Mouse (Mus musculus): ENCODE measurements at regions not wholly inside any gene's neighbourhood (a gene's known extent, or its start where the extent isn't known, plus 50 kb on each side); places are given as distances from the start of the nearest gene placed in this dataset.

DNA sequence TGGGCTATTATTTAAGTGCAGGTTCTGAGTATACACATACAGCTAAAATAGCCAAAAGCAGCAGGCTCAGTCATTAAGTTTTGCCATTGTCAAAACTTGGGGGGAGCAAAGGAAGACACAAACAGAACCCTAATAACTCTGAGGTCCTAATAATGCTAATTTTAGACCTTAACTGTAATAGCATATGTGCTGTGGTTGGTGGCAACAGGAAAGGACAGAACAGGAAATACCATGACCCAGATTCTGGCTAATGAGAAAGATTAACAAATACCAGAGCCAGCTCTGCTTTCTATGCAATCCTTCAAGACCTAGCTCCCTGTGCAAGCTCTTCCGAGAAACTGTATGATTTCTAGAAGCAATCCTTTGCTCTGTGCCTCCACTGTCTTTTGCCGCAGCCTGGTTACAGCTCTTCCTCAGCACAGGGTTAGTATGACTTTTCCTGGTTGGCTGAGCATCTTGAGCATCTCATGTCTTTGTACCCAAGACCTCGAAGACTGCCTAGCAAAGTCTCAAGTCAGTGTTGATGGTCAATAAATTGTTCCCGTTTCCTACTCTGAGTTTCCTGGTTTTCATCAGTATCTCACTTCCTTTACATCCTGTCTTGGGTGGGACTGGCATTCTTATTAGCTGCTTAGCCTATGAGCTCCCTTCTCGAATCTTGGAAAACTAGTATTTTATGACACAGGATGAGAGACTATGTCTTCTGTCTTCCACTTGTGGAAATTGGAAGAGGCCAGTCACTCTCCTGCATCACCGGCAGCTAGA is 49.9 kb upstream of the Eed start:
- TF ChIP-seq POLR2A (IDR thresholded peaks at IDR 0.05; ENCODE audit: insufficient read depth, low read depth, low read length) (no peak), CTCF (IDR thresholded peaks at IDR 0.05; ENCODE audit: insufficient read depth, low read depth, low read length) (no peak)
- 78% methylated on average over 6 of the region's 6 CpGs for WGBS
- H3K4me1 ChIP-seq (ENCODE audit: control insufficient read depth, insufficient read depth, low read length): peaks cover 9% of the 10 kb centered on the region
- no peak overlapping the region for H3K4me3 ChIP-seq (ENCODE audit: insufficient read depth, low read depth, low read length)
- H3K27ac ChIP-seq (ENCODE audit: insufficient read depth, low read depth, low read length): 0 out of 2 replicates have a peak overlapping the region, but pooled peaks have one; percentile 26

DNA sequence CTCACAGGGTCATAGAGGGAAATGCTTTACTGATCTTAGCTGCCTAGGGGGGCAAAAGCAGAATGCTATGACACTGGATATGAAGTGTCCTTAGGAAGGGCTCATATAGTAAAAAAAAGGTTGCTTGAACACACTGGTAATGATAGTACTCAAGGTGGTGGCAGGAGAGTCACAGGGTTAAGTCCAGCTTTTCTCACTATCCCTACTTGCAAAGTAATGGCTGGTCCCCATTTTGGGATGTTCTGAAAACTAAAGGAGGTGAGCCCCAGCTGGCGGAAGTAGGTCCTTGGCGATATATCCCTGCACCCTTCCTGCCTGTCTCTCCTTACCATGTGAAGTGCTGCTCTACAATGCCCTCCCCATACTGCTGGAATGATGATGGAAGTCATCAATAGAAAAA is 52.3 kb upstream of the Eed start:
- H3K4me3 ChIP-seq (ENCODE audit: insufficient read depth, low read depth, low read length): no peak overlapping the region
- 100% methylated on average over 2 of the region's 2 CpGs for WGBS
- TF ChIP-seq POLR2A (IDR thresholded peaks at IDR 0.05; ENCODE audit: insufficient read depth, low read depth, low read length): no peak
- TF ChIP-seq CTCF (IDR thresholded peaks at IDR 0.05; ENCODE audit: insufficient read depth, low read depth, low read length): no peak
- H3K27ac ChIP-seq (ENCODE audit: insufficient read depth, low read depth, low read length): no peak overlapping the region
- H3K4me1 ChIP-seq (ENCODE audit: control insufficient read depth, insufficient read depth, low read length): peaks cover 9% of the 10 kb centered on the region

GRCm38 (mm10) chr7:90033640-90034312 is 53.0 kb upstream of the Eed start:
- no peak overlapping the region for H3K4me3 ChIP-seq (ENCODE audit: insufficient read depth, low read depth, low read length)
- peaks cover 9% of the 10 kb centered on the region for H3K4me1 ChIP-seq (ENCODE audit: control insufficient read depth, insufficient read depth, low read length)
- no peak overlapping the region for H3K27ac ChIP-seq (ENCODE audit: insufficient read depth, low read depth, low read length)
- TF ChIP-seq CTCF (IDR thresholded peaks at IDR 0.05; ENCODE audit: insufficient read depth, low read depth, low read length) (no peak), POLR2A (IDR thresholded peaks at IDR 0.05; ENCODE audit: insufficient read depth, low read depth, low read length) (no peak)
- 88% methylated on average over 9 of the region's 9 CpGs for WGBS

DNA sequence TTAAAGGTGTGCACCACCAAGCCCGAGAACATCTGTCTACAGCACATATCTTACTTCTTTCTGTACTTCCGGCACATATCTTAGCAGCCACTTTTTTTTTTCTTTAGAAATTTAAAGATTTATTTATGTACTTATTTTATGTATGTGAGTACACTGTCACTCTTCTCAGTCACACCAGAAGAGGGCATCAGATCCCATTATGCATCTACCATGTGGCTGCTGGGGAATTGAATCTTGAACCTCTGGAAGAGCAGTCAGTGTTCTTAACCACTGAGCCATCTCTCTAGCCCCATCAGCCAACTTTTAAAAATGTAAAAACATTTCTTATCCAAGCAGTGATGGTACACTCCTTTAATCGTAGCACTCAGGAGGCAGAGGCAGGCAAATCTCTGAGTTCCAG is 53.7 kb upstream of the Eed start:
- H3K4me1 ChIP-seq (ENCODE audit: control insufficient read depth, insufficient read depth, low read length): peaks cover 6% of the 10 kb centered on the region
- 92% methylated on average over 3 of the region's 3 CpGs for WGBS
- H3K27ac ChIP-seq (ENCODE audit: insufficient read depth, low read depth, low read length): no peak overlapping the region
- TF ChIP-seq POLR2A (IDR thresholded peaks at IDR 0.05; ENCODE audit: insufficient read depth, low read depth, low read length): no peak
- no peak for TF ChIP-seq CTCF (IDR thresholded peaks at IDR 0.05; ENCODE audit: insufficient read depth, low read depth, low read length)
- H3K4me3 ChIP-seq (ENCODE audit: insufficient read depth, low read depth, low read length): no peak overlapping the region

DNA sequence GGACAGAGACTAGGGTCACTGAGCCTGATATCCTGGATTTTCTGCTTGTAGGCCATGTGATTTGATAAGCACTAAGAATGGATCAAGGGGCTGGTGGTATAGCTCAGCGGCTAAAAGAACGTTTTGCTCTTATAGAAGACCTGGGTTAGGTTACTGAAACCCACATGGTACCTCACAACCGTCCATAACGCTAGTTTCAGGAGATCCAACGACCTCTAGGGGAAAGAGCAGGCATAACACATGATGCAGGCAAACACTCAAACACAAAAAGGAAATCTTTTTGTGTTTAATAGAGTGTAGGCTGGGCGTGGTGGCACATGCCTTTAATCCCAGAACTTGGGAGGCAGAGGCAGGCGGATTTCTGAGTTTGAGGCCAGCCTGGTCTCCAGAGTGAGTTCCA is 54.6 kb upstream of the Eed start:
- Histone ChIP-seq H3K4me3 (ENCODE audit: insufficient read depth, low read depth, low read length) (no peak overlapping the region), H3K4me1 (ENCODE audit: control insufficient read depth, insufficient read depth, low read length) (no peaks in the 10 kb centered on the region; the same call in 1 of the 2 replicates), H3K27ac (ENCODE audit: insufficient read depth, low read depth, low read length) (no peak overlapping the region)
- TF ChIP-seq POLR2A (IDR thresholded peaks at IDR 0.05; ENCODE audit: insufficient read depth, low read depth, low read length) (no peak), CTCF (IDR thresholded peaks at IDR 0.05; ENCODE audit: insufficient read depth, low read depth, low read length) (no peak)
- 77% methylated on average over 7 of the region's 7 CpGs for WGBS

DNA sequence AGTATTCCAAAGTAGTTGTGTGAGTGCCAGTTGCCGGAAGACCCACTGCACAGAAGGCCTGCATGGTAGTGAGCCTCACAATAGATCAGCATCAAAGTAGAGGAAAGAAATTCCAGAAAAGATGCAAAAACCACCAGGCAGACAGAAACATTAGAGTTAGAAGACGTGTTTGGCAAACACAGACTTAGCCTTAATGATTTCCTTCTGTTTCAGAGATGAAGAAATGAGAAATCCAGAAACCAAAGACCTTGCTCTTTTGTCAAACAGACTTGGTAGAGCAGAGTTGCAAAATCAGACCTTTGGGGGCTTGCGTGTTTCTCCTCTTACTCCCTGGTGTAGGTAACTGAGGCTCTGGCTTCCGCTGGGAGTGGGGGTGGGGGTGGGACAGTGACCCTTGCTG is 57.0 kb upstream of the Eed start:
- H3K27ac ChIP-seq (ENCODE audit: insufficient read depth, low read depth, low read length): no peak overlapping the region
- WGBS: 98% methylated on average over 4 of the region's 4 CpGs
- TF ChIP-seq CTCF (IDR thresholded peaks at IDR 0.05; ENCODE audit: insufficient read depth, low read depth, low read length) (no peak), POLR2A (IDR thresholded peaks at IDR 0.05; ENCODE audit: insufficient read depth, low read depth, low read length) (no peak)
- H3K4me1 ChIP-seq (ENCODE audit: control insufficient read depth, insufficient read depth, low read length): peaks cover 2% of the 10 kb centered on the region
- no peak overlapping the region for H3K4me3 ChIP-seq (ENCODE audit: insufficient read depth, low read depth, low read length)

- no peak for TF ChIP-seq CTCF (IDR thresholded peaks at IDR 0.05; ENCODE audit: insufficient read depth, low read depth, low read length)
- Histone ChIP-seq H3K4me3 (ENCODE audit: insufficient read depth, low read depth, low read length) (no peak overlapping the region), H3K4me1 (ENCODE audit: control insufficient read depth, insufficient read depth, low read length) (peaks cover 2% of the 10 kb centered on the region), H3K27ac (ENCODE audit: insufficient read depth, low read depth, low read length) (no peak overlapping the region)
- WGBS: 41% methylated on average over 9 of the region's 9 CpGs
Observed at GRCm38 (mm10) chr7:90039504-90039903, 58.7 kb upstream of the Eed start.

- TF ChIP-seq CTCF (IDR thresholded peaks at IDR 0.05; ENCODE audit: insufficient read depth, low read depth, low read length) (no peak), POLR2A (IDR thresholded peaks at IDR 0.05; ENCODE audit: insufficient read depth, low read depth, low read length) (no peak)
- H3K27ac ChIP-seq (ENCODE audit: insufficient read depth, low read depth, low read length): no peak overlapping the region
Observed at GRCm38 (mm10) chr7:90040581-90041340, 60.0 kb upstream of the Eed start.

GRCm38 (mm10) chr7:90041565-90042024 is 60.8 kb upstream of the Eed start:
- 86% methylated on average over 5 of the region's 5 CpGs for WGBS
- H3K27ac ChIP-seq (ENCODE audit: insufficient read depth, low read depth, low read length): no peak overlapping the region
- TF ChIP-seq CTCF (IDR thresholded peaks at IDR 0.05; ENCODE audit: insufficient read depth, low read depth, low read length): no peak
- no peak for TF ChIP-seq POLR2A (IDR thresholded peaks at IDR 0.05; ENCODE audit: insufficient read depth, low read depth, low read length)
- no peak overlapping the region for H3K4me3 ChIP-seq (ENCODE audit: insufficient read depth, low read depth, low read length)
- peaks cover 2% of the 10 kb centered on the region for H3K4me1 ChIP-seq (ENCODE audit: control insufficient read depth, insufficient read depth, low read length)

More at GRCm38 (mm10) chr7:90040581-90041340, 60.0 kb upstream of the Eed start:
- no peak overlapping the region for H3K4me3 ChIP-seq (ENCODE audit: insufficient read depth, low read depth, low read length)
- H3K4me1 ChIP-seq (ENCODE audit: control insufficient read depth, insufficient read depth, low read length): peaks cover 2% of the 10 kb centered on the region
- WGBS: 81% methylated on average over 11 of the region's 11 CpGs

Measured in olfactory bulb, adult 2 months (tissue).